Mouse (Mus musculus) heart, embryonic 13.5 days (tissue): ENCODE measurements around the gene Erh. TPM values are rescaled to one million over a fixed set of nuclear protein-coding genes. Genes with fewer than 3 reads are reported as not detected.

Experiments
- ATAC-seq: fragments of 200-750 bp; cut with Nextera tagmentation; 2 replicates; pipeline ENCODE4 v1.8.0; 2017; ENCODE audit warnings: moderate TSS enrichment; ENCODE audit not compliant: insufficient number of reproducible peaks, low FRiP score, low TSS enrichment; ENCODE audit errors: extremely low read depth
- H3K27ac ChIP-seq: fragments of 300-500 bp; sonication (generic); replicated peaks from 2 replicates; pipeline ENCODE4 v1.5.1; 2015; ENCODE audit warnings: moderate library complexity, mild to moderate bottlenecking, inconsistent platforms
- H3K27me3 ChIP-seq: fragments of 300-500 bp; sonication (generic); replicated peaks from 2 replicates; pipeline ENCODE4 v1.6.1; 2015; ENCODE audit warnings: mild to moderate bottlenecking, inconsistent platforms
- H3K36me3 ChIP-seq: fragments of 300-500 bp; sonication (generic); 2 replicates; pipeline ENCODE4 v1.6.1; 2015; ENCODE audit warnings: mild to moderate bottlenecking, inconsistent platforms
- H3K4me1 ChIP-seq: fragments of 300-500 bp; sonication (generic); 2 replicates; pipeline ENCODE4 v1.6.1; 2015; ENCODE audit warnings: inconsistent platforms
- H3K4me2 ChIP-seq: fragments of 300-500 bp; sonication (generic); 2 replicates; pipeline ENCODE4 v1.6.1; 2015; ENCODE audit warnings: inconsistent platforms, mild to moderate bottlenecking, moderate library complexity
- H3K4me3 ChIP-seq: fragments of 300-500 bp; sonication (generic); 2 replicates; pipeline ENCODE4 v1.5.1; 2015; ENCODE audit warnings: moderate library complexity, mild to moderate bottlenecking, inconsistent platforms
- H3K9ac ChIP-seq: fragments of 300-500 bp; sonication (generic); 2 replicates; pipeline ENCODE4 v1.6.1; 2015; ENCODE audit warnings: inconsistent platforms, mild to moderate bottlenecking, moderate library complexity
- H3K9me3 ChIP-seq: fragments of 300-500 bp; sonication (generic); 2 replicates; pipeline ENCODE4 v1.6.1; 2016; ENCODE audit warnings: inconsistent platforms
- WGBS: fragments of 180-500 bp; shearing (Covaris S2); methylation state at CpG from one replicate; pipeline ENCODE4 v1.1.7; 2015; ENCODE audit warnings: mixed read lengths; 5-methylcytosine and 5-hydroxymethylcytosine counted together
- polyA plus RNA-seq: library from polyadenylated mRNA; unstranded; fragments of >200 nt; fragmentation: Nextera tagmentation; extraction: Ambion mirVana; gene quantifications from 2 replicates; pipeline ENCODE4 v1.2.1, GENCODE M21; 2015

Erh gene
- polyA plus RNA-seq, 1 experiment from 2014 or later: 165 TPM

DNA sequence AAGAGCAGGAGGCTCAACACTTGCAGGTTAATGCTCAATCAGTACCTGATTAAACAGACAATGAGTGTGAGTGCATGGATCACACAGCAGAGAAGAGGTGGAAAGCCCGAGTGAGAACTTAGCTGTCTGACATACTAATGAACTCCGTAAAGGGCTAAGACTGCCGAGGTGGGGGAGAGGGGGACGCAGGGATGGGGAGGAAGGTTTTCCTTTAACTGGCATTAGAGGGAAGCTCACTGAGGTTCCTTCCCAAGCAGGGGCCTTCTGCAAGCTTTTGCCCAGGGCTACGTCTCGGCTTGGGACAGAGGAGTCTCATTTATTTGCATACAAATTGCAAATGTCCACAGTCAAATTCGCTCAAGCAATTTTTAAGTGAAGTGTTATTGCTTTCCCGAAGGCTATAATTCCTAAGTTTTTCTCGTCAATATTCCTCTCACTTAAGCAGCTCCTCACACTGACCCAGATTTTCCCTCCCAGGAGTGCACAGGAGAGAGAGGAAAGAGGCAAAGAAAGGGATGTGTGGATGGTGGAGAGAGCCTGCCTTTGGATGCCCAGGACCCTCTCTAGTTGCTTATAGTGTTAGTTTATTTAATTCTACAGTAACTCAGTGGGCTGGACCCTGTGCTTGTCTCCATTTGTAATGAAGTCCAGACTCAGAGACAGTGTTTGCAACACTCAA lies 31.9 kb downstream of the Erh start:
- Histone ChIP-seq H3K9ac (no peak overlapping the region), H3K4me2 (no peak overlapping the region), H3K36me3 (no peaks in the 10 kb centered on the region), H3K27me3 (no peaks in the 10 kb centered on the region), H3K9me3 (no peaks in the 10 kb centered on the region), H3K27ac (no peak overlapping the region), H3K4me3 (no peak overlapping the region), H3K4me1 (peaks cover 22% of the 10 kb centered on the region)
- 64% methylated on average over 9 of the region's 9 CpGs for WGBS
- no peak for ATAC-seq

DNA sequence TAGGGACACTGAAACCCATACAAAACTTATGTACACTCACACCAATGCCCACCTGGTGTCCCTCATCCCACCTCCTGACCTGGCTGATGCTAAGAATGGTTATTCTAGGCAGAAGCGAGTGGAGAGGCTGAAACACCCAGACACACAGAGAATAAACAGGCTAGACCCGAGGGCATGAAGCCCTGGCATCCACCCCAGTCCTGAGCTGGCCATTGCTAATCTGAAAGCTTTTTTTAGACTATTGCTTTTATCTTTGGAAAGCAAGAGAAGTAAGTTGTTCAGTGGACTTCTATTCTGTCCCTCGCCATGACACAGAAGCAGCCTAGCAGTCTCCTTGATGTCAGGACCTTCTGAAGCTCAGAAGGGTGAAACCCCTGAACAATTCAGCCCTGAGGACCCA lies 34.2 kb downstream of the Erh start:
- ATAC-seq: no peak
- Histone ChIP-seq H3K27ac (peak overlapping the region; percentile 79), H3K9ac (no peak overlapping the region), H3K4me1 (peaks cover 14% of the 10 kb centered on the region), H3K4me2 (peak overlapping the region; percentile 18; the same call in 1 of the 2 replicates), H3K4me3 (no peak overlapping the region), H3K9me3 (no peaks in the 10 kb centered on the region), H3K27me3 (no peaks in the 10 kb centered on the region), H3K36me3 (no peaks in the 10 kb centered on the region)
- 28% methylated on average over 3 of the region's 3 CpGs for WGBS

DNA sequence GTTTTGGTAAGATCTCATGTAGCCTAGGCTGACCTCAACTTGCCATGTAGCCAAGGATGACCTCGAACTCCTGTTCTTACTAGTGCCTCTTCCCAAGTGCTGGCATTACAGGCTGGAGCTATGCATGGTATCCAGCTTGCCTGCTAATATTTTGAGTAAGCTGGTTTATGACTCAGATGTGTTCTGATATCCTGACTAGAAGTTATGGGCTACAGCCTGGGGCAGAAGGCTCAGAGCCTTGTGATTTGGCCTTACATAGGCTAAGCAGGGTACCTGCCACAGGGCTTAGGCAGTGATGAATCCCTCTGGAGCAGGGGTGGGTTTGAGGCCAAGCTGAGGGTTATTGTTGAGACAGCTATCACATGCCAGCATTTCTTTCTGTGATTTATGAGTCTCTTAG lies 35.6 kb downstream of the Erh start:
- Histone ChIP-seq H3K4me2 (no peak overlapping the region), H3K4me3 (no peak overlapping the region), H3K27me3 (no peaks in the 10 kb centered on the region), H3K36me3 (no peaks in the 10 kb centered on the region), H3K27ac (no peak overlapping the region), H3K9me3 (no peaks in the 10 kb centered on the region), H3K4me1 (peaks cover 26% of the 10 kb centered on the region), H3K9ac (no peak overlapping the region)
- 71% methylated on average over 1 of the region's 1 CpGs for WGBS
- no peak for ATAC-seq

DNA sequence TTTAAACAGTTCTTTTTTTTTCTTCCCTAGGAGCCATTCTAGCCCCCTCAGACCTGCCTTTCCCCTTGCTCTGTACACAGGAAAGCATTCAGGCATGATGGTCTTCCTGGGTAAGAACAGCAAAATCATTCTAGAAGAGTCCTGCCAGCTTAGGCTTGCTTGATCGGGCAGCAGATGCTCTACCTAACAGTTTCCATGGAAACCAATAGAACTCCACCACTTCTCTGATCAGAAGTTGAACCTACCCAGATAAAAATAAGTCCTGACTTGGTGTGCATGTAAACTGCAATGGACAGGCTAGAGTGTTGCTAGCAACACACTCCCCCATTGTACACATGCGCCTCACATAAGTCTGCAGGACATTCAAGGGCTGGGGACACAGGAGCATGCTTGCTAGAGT lies 39.9 kb downstream of the Erh start:
- Histone ChIP-seq H3K36me3 (no peaks in the 10 kb centered on the region), H3K27ac (peak overlapping the region; percentile 54), H3K27me3 (0 out of 2 replicates have a peak, but pooled peaks cover 5% of the 10 kb centered on the region), H3K4me1 (peaks cover 36% of the 10 kb centered on the region), H3K4me3 (no peak overlapping the region), H3K4me2 (no peak overlapping the region), H3K9me3 (no peaks in the 10 kb centered on the region), H3K9ac (no peak overlapping the region)
- 85% methylated on average over 2 of the region's 2 CpGs for WGBS
- ATAC-seq: no peak

DNA sequence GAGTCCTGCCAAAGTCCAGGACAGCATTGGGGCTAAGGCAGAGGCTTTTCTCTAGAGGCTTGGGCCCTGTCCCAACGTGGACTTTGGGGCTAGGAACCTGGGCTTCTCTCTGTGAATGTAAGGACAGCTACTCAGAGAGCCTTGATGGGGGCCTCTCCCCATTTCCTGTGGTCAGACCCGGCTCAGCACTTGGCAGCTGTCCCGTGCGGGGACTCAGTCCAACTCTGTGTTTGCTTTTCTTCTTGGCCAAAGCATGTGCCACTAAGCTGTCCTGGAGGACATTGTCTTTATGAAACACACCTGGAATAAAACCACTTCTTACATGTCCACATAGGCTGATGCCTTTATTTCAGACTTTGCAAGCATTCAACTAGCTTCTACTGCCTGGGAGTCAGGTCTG lies 40.6 kb downstream of the Erh start:
- Histone ChIP-seq H3K4me1 (peaks cover 40% of the 10 kb centered on the region), H3K9me3 (no peaks in the 10 kb centered on the region), H3K9ac (no peak overlapping the region), H3K4me2 (peak overlapping the region; percentile 15; the same call in 1 of the 2 replicates), H3K36me3 (no peaks in the 10 kb centered on the region), H3K27ac (peak overlapping the region; percentile 54), H3K4me3 (no peak overlapping the region), H3K27me3 (0 out of 2 replicates have a peak, but pooled peaks cover 5% of the 10 kb centered on the region)
- no peak; the same call in 1 of the 2 replicates for ATAC-seq
- WGBS: 35% methylated on average over 4 of the region's 4 CpGs

DNA sequence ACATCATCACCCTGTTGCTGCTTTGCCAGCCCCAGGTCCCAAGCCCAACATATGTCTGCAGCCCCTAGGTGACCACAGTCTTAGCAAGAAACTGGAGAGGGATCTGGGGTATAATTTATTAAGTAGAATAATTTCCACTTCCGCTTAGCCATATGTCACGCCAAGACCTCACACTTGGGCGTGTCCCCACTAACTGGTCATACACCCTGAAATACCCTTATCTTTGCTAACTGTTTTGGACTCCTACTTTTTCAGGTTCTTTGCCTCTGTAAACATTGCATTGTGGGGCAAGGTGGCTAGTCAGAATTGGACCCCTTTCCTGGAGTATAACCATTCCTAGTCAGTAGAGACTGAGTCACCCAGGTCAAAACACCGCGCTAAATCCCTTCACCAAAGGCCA lies 41.7 kb downstream of the Erh start:
- H3K27ac ChIP-seq: no peak overlapping the region
- no peak overlapping the region for H3K4me2 ChIP-seq
- H3K4me1 ChIP-seq: peaks cover 46% of the 10 kb centered on the region
- H3K27me3 ChIP-seq: 0 out of 2 replicates have a peak, but pooled peaks cover 5% of the 10 kb centered on the region
- WGBS: 92% methylated on average over 5 of the region's 5 CpGs
- no peaks in the 10 kb centered on the region for H3K36me3 ChIP-seq
- no peak for ATAC-seq
- no peak overlapping the region for H3K4me3 ChIP-seq
- H3K9me3 ChIP-seq: no peaks in the 10 kb centered on the region
- no peak overlapping the region for H3K9ac ChIP-seq

DNA sequence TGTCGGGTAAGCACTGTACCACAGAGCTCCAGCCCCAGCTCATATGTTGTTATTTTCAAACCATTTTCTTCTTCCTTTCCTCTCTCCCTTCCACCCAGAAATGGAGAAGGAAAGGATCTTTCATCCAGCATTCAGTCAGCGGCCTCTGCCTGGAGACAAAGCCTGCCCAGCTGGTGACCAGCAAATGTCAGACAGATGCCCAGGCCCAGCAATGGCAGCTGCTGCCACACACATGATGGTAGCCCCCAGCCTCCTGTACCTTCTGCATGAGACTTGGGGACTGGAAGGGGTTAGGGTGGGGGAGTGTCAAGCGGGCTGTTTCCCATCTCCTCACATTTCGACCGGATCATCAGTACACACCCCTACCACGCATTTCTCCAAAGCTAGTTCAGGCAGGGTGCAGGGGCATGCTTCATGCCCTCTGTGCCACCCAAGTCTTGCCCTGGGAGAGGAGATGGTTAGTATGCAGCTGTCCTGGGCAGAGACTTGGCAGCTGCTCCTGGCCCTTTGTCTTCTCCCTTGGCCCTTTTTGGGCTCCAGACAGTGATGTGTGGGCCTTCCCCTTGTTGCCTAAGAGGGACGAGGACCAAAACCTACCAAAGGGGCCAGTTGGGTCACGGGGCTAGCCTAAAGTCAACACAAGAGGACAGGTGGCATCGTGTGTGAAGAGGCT lies 42.4 kb downstream of the Erh start:
- Histone ChIP-seq H3K27me3 (0 out of 2 replicates have a peak, but pooled peaks cover 5% of the 10 kb centered on the region), H3K4me1 (peaks cover 46% of the 10 kb centered on the region), H3K36me3 (no peaks in the 10 kb centered on the region), H3K9ac (no peak overlapping the region), H3K27ac (no peak overlapping the region), H3K4me3 (no peak overlapping the region), H3K4me2 (no peak overlapping the region), H3K9me3 (no peaks in the 10 kb centered on the region)
- ATAC-seq: no peak
- WGBS: 76% methylated on average over 9 of the region's 9 CpGs

DNA sequence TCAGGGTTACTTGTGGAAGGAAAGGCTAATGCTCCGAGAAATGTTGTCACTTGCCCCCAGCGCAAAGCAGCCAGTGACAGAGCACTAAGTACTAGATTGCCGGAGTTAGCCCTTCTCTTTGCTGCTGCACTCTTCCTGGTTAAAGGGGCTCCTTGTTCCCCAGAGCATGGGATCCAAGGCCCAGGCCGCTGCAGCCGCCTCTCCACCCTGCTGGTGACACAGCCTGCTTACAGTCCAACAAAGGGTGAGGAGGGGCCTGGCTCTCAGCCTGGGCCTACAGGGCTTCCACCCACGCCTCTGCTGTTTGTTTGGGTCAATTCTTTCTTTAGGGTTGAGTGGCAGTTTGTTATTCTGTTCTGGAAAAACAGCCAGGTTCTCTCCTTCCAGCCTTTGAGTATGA lies 45.4 kb downstream of the Erh start:
- Histone ChIP-seq H3K36me3 (no peaks in the 10 kb centered on the region), H3K9me3 (no peaks in the 10 kb centered on the region), H3K4me3 (no peak overlapping the region), H3K4me2 (no peak overlapping the region), H3K27ac (no peak overlapping the region), H3K4me1 (peaks cover 45% of the 10 kb centered on the region), H3K27me3 (0 out of 2 replicates have a peak, but pooled peaks cover 5% of the 10 kb centered on the region), H3K9ac (peak overlapping the region; percentile 33; the same call in 1 of the 2 replicates)
- WGBS: 55% methylated on average over 6 of the region's 6 CpGs
- ATAC-seq: no peak

DNA sequence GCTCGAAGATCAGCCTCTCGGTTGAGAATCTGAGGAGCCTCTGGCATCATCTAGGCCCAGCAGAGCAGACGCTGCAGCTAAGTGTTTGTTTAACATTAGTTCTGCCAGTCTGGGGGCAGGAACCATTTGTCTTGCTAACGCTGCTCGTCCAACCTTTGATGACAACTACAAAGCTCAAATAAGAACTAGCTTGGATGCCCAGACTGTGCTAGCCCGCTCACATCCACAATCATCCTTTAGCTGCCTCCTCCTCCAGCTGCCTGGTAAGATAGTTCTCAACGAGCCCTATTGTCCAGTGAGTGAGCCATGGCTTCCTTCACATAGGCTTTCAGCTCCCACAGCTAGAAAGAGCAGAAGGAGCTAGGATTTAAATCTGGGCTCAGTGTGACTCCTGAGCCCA lies 45.9 kb downstream of the Erh start:
- peak overlapping the region; percentile 33 for H3K9ac ChIP-seq
- H3K4me1 ChIP-seq: peaks cover 40% of the 10 kb centered on the region
- no peak for ATAC-seq
- H3K4me2 ChIP-seq: no peak overlapping the region
- H3K27ac ChIP-seq: no peak overlapping the region
- 0 out of 2 replicates have a peak, but pooled peaks cover 5% of the 10 kb centered on the region for H3K27me3 ChIP-seq
- H3K4me3 ChIP-seq: no peak overlapping the region
- no peaks in the 10 kb centered on the region for H3K36me3 ChIP-seq
- WGBS: 50% methylated on average over 7 of the region's 7 CpGs
- no peaks in the 10 kb centered on the region for H3K9me3 ChIP-seq

DNA sequence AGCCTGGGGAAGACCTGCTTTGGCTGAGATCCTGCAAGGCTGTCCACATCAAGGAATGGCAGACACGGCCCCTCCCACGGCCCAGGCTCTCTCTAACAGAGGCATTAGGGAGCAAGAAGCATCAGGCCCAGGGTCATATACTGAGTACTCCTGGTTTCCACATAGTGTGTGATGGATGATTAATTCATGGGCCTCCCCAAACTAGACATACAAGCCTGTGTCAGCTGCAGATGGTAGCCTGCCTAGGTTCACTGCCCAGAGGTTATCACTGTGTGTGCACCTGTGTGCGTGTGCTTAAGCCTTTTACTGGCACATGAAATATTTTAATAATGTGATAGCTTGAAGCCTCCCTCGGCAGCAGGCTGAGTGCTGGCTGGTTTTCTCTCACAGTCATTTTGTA lies 48.2 kb downstream of the Erh start:
- Histone ChIP-seq H3K9me3 (no peaks in the 10 kb centered on the region), H3K4me3 (no peak overlapping the region), H3K36me3 (no peaks in the 10 kb centered on the region), H3K27ac (no peak overlapping the region), H3K27me3 (no peaks in the 10 kb centered on the region), H3K9ac (no peak overlapping the region), H3K4me1 (peaks cover 35% of the 10 kb centered on the region), H3K4me2 (no peak overlapping the region)
- WGBS: 72% methylated on average over 4 of the region's 4 CpGs
- no peak for ATAC-seq

DNA sequence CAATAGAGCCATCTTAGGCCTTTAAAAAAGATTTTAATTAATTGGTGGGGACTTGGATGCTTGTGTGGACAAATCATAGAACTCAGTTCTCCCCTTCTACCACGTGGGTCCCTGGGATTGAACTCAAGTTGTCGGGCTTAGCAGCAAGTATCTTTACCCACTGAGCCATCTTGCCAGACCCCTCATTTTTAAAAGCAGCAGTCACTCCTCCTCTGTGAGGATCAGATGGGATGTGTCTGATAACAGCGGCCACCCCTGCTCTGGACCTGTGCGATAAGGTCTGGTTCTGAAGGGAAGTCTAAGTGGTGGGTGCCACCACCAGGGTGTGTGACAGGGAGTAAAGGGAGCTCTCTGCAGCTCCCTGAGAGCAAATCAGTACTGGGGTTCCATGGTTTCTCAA lies 48.6 kb downstream of the Erh start:
- Histone ChIP-seq H3K27me3 (no peaks in the 10 kb centered on the region), H3K9me3 (no peaks in the 10 kb centered on the region), H3K4me1 (peaks cover 31% of the 10 kb centered on the region), H3K4me2 (no peak overlapping the region), H3K36me3 (no peaks in the 10 kb centered on the region), H3K9ac (no peak overlapping the region), H3K27ac (no peak overlapping the region), H3K4me3 (no peak overlapping the region)
- no peak for ATAC-seq
- 81% methylated on average over 4 of the region's 4 CpGs for WGBS

DNA sequence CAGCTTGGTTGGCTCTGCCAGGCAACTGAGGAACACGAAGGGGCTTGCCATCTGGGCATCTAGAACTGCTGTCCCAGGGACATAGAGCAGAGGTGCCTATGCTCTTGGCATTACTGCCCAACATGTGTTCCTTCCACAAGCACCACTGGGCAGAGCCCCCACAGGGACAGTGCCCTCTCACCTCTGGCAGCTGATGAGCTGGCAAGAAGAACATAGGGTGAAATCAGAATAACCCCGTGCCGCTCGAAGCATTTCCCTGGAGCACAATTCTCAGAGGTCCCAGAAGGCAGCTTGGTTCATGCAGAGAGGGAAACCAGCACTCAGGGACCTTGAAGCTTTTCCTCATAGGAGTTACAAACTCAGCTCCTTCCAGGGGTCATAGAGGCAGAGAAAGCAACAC lies 49.4 kb downstream of the Erh start:
- no peak overlapping the region for H3K4me3 ChIP-seq
- H3K9me3 ChIP-seq: no peaks in the 10 kb centered on the region
- H3K27me3 ChIP-seq: no peaks in the 10 kb centered on the region
- no peak overlapping the region for H3K9ac ChIP-seq
- 86% methylated on average over 4 of the region's 4 CpGs for WGBS
- H3K4me1 ChIP-seq: peaks cover 24% of the 10 kb centered on the region
- H3K4me2 ChIP-seq: no peak overlapping the region
- H3K27ac ChIP-seq: no peak overlapping the region
- ATAC-seq: no peak
- H3K36me3 ChIP-seq: no peaks in the 10 kb centered on the region
